Mouse (Mus musculus): Measurements from ENCODE around the gene Anks4b.

Gene Anks4b

GRCm38 (mm10) chr7:120188946-120189345 lies 15.3 kb downstream of the Anks4b start:
- DNase-seq (ENCODE audit: low read depth, low spot score): no peak

DNA sequence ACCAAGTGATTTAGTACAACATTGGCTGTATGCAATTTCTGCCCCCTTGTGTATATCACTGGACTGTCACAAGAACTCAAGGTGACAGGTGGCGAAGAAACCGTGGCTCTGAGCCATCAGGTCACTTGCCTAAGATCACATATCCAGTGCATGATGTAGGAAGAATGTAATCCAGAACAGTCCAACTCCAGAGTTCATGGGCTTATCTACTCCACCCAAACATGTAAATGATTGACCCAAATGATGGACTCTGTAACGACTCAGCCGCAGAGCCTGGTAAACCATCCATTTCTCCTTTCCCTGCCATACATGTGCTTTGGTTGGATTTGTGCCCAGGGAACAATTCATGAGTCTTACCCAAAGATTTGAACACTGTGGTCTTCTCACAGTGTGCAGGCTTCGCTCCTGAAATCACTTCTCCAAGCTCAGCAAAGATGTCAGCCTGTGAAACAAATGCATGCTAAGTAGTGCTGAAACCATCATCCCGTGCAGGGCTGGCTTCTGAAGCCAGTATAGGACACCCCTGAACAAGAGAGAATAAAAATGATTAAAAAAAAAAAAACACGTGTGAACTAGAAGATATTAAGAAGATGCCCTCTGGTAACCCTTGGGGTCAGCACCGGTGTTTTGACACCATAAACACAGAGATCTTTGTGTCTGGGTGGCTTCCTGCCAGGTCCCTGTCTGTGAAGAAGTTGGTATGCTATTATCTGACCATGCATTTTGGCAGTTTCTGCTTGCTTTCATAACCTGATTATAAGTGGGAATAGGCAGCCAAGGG lies 15.9 kb downstream of the Anks4b start:
- no peak for DNase-seq (ENCODE audit: low read depth, low spot score)

GRCm38 (mm10) chr7:120190150-120190665 lies 16.6 kb downstream of the Anks4b start:
- DNase-seq (ENCODE audit: low read depth, low spot score): no peak

DNA sequence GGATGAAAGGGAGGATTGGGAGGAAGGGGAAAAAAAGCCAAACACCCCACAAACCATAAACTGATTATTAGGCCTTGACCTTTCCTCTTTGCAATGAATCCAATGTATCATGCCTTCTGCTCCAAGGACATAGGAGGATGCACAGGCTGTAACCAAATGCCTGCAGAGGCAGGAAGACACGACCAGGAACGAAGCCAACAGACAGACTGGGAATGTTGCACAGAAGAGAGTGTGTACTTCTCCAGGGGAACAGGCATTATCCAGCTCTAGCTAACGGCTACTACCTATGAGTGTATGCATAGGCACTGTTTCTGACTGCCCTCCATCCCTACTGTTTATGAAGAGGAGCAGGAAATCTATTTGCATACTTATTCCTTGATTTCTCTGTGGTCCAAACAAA lies 18.5 kb downstream of the Anks4b start:
- no peak for DNase-seq (ENCODE audit: low read depth, low spot score)

- DNase-seq (ENCODE audit: low read depth, low spot score): no peak
Observed at GRCm38 (mm10) chr7:120192816-120193215, 19.2 kb downstream of the Anks4b start.

DNA sequence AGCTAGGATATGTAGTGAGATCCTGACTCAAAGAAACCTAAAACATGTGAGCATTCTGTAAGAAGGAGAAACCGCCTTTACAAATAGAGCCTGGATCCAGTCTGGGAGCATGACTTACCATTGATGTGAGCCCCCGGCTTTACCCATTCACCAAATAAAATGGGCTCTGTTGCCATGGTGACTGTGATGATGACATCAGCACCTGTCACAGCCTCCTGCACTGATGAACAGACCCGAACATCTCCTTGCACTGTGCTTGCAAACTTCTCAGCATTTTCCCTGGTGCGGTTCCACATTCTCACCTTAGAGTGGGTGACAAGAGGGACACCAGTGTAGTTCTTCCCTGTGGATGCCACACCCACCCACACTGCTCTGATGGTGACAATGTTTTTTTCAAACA lies 21.5 kb downstream of the Anks4b start:
- DNase-seq (ENCODE audit: low read depth, low spot score): peak; percentile 14

- no peak for DNase-seq (ENCODE audit: low read depth, low spot score)
Observed at GRCm38 (mm10) chr7:120201231-120201744, 27.6 kb downstream of the Anks4b start.

GRCm38 (mm10) chr7:120201771-120202170 lies 28.1 kb downstream of the Anks4b start, which contains the start of gene Crym:
Gene Crym, minus strand, starts transcription at chr7:120202111.
- DNase-seq (ENCODE audit: low read depth, low spot score): peak; percentile 63

DNA sequence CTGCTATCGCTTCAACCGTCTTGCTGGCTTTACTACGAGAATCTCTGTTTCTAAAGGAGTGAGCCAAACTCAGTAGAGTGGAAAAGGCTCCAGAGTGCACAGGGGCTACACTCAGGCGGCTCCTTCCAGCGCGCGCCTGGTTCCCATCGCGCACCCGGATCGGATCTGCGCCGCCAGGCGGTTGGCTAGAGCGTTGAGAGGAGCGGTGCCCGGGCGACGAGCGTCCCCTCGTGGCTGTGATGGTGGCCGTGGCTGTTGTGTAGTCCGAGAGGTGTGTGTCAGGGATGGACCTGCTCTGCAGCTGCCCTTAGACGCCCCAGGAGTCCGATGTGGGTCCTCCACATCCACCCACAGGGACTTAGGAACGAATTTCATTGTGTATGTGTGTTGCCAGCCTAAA lies 30.1 kb downstream of the Anks4b start, which contains the start of gene Abca14:
TSS of gene Abca14 (plus strand) at position 173 of the 400 bp plus-strand sequence.
- peak; percentile 89 for DNase-seq (ENCODE audit: low read depth, low spot score)

GRCm38 (mm10) chr7:120205989-120206388 lies 32.3 kb downstream of the Anks4b start:
- DNase-seq (ENCODE audit: low read depth, low spot score): no peak

DNA sequence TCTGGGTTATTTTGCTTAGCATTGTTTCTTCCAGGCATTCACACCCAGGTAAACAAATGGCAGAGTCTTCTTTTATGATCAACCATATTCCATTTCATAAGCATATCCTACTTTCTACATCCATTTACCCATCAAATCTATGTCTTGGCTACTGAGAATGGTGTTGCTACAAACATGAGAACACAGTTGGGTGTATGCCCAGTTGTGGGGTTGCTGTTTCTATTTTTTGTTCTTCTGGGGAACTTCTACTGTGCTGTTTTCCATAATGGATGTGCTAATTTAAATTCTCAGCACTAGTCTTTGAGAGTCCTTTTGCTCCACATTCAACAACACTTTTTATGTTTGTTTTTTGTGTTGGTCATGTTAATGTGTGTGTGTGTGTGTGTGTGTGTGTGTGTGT lies 54.9 kb downstream of the Anks4b start:
- no peak for DNase-seq (ENCODE audit: low read depth, low spot score)
